Mouse (Mus musculus): ENCODE measurements around the gene Rrp9. TPM values are rescaled to one million over a fixed set of nuclear protein-coding genes. Genes with fewer than 3 reads are reported as not detected.

Gene Rrp9
- total RNA-seq, 2 experiments from 2014 or later = 18.9 to 50.1 TPM

GRCm38 (mm10) chr9:106512729-106513450, 37.1 kb downstream of the Rrp9 start:
- ATAC-seq (replicated peaks; ENCODE audit: poor library complexity) = no peak

DNA sequence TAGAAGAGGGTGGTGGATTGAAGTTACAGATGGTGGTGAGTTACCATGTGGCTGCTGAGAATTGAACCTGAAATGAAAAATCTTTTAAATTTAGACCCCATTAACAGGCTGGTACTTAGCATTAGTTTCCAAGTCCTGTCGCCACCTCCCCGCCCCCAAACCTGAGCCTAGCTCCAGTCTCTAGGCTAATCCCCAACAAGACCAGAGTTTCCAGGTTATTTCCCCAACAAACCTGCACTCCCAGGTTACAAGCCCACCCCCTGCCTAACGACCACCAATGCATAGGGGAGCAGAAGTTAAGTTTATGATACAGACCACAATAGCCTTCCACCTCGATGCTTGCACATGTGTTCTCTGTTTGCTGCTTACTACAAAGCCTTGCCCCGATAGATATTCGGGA, 37.8 kb downstream of the Rrp9 start:
- ATAC-seq (replicated peaks; ENCODE audit: poor library complexity) = no peak

- no peak for ATAC-seq (replicated peaks; ENCODE audit: poor library complexity)
Measured at GRCm38 (mm10) chr9:106514273-106514672, 38.5 kb downstream of the Rrp9 start, which contains the start of gene Iqcf5. Iqcf5 (plus strand) TSS chr9:106514573.

DNA sequence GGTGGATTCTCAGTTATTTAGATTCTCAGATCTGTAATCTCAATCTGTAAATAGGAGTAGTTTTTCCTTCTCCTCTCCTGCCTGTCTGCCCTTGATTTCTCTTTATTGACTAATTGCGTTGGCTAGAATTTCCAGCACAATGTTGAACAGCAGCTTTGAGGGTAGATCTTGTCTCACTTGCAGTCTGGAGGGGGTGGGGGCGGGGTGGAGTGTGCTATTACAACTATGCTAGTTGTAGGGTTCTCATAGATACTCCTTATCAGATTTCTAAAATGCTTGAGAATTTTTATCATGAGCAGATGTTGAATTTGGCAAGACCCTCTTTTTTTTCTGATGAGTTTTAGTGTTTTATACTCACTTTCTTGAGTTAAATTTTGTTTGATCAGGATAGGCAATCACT, 43.7 kb downstream of the Rrp9 start:
- no peak for ATAC-seq (replicated peaks; ENCODE audit: poor library complexity)

- no peak for ATAC-seq (replicated peaks; ENCODE audit: poor library complexity)
Measured at GRCm38 (mm10) chr9:106519909-106520308, 44.1 kb downstream of the Rrp9 start.

GRCm38 (mm10) chr9:106531833-106532232, 56.1 kb downstream of the Rrp9 start:
- peak; percentile 99 for ATAC-seq (replicated peaks; ENCODE audit: poor library complexity)

- ATAC-seq (replicated peaks; ENCODE audit: poor library complexity) = no peak
Measured at GRCm38 (mm10) chr9:106534296-106534695, 58.5 kb downstream of the Rrp9 start.

GRCm38 (mm10) chr9:106534975-106535374, 59.2 kb downstream of the Rrp9 start:
- no peak for ATAC-seq (replicated peaks; ENCODE audit: poor library complexity)

Other genes with a start within 250 kb of the Rrp9 start
- gene Alas1, start 227.3 kb upstream of the Rrp9 start, total RNA-seq (2015) = 559 and 576 TPM in 2 replicates
- gene Alas1, start 227.3 kb upstream of the Rrp9 start, total RNA-seq (2017) = 961 and 988 TPM in 2 replicates
- gene Poc1a, start 194.9 kb upstream of the Rrp9 start, total RNA-seq (2015) = 38.9 and 50.1 TPM in 2 replicates
- 33.2 and 43.8 TPM in 2 replicates for gene Poc1a, start 194.9 kb upstream of the Rrp9 start, total RNA-seq (2017)
- 31.6 and 41.9 TPM in 2 replicates for gene Dusp7, start 107.3 kb upstream of the Rrp9 start, total RNA-seq (2015)
- gene Dusp7, start 107.3 kb upstream of the Rrp9 start, total RNA-seq (2017) = 10.8 and 15.0 TPM in 2 replicates
- gene Rpl29, start 46.5 kb upstream of the Rrp9 start, total RNA-seq (2015) = 3,403 and 3,618 TPM in 2 replicates
- gene Rpl29, start 46.5 kb upstream of the Rrp9 start, total RNA-seq (2017) = 1,606 and 1,752 TPM in 2 replicates
- 13.7 TPM in 2 replicates for gene Acy1, start 37.6 kb upstream of the Rrp9 start, total RNA-seq (2015)
- gene Acy1, start 37.6 kb upstream of the Rrp9 start, total RNA-seq (2017) = 27.2 and 31.3 TPM in 2 replicates
- gene Abhd14b, start 28.5 kb upstream of the Rrp9 start, total RNA-seq (2015) = 15.8 and 19.1 TPM in 2 replicates
- 8.4 and 11.7 TPM in 2 replicates for gene Abhd14b, start 28.5 kb upstream of the Rrp9 start, total RNA-seq (2017)
- 21.3 and 23.4 TPM in 2 replicates for gene Abhd14a, start 28.3 kb upstream of the Rrp9 start, total RNA-seq (2015)
- gene Abhd14a, start 28.3 kb upstream of the Rrp9 start, total RNA-seq (2017) = 27.3 and 30.2 TPM in 2 replicates
- gene Pcbp4, start 22.7 kb upstream of the Rrp9 start, total RNA-seq (2015) = 0.91 and 1.7 TPM in 2 replicates
- 0.96 and 2.7 TPM in 2 replicates for gene Pcbp4, start 22.7 kb upstream of the Rrp9 start, total RNA-seq (2017)
- gene Gpr62, start 10.0 kb upstream of the Rrp9 start, total RNA-seq (2015) = not detected in 2 replicates
- gene Gpr62, start 10.0 kb upstream of the Rrp9 start, total RNA-seq (2017) = not detected in 2 replicates
- 5.9 and 7.0 TPM in 2 replicates for gene Parp3, start 986 bp downstream of the Rrp9 start, total RNA-seq (2015)
- gene Parp3, start 986 bp downstream of the Rrp9 start, total RNA-seq (2017) = 8.0 and 12.1 TPM in 2 replicates
- not detected in 2 replicates for gene Iqcf1, start 24.0 kb downstream of the Rrp9 start, total RNA-seq (2015)
- gene Iqcf1, start 24.0 kb downstream of the Rrp9 start, total RNA-seq (2017) = not detected in 2 replicates
- not detected in 2 replicates for gene Iqcf5, start 38.6 kb downstream of the Rrp9 start, total RNA-seq (2015)
- not detected in 2 replicates for gene Iqcf5, start 38.6 kb downstream of the Rrp9 start, total RNA-seq (2017)
- gene Iqcf3, start 85.7 kb downstream of the Rrp9 start, total RNA-seq (2015) = not detected in 2 replicates
- not detected in 2 replicates for gene Iqcf3, start 85.7 kb downstream of the Rrp9 start, total RNA-seq (2017)
- not detected in 2 replicates for gene Iqcf4, start 95.0 kb downstream of the Rrp9 start, total RNA-seq (2015)
- not detected in 2 replicates for gene Iqcf4, start 95.0 kb downstream of the Rrp9 start, total RNA-seq (2017)
- not detected in 2 replicates for gene Iqcf6, start 150.6 kb downstream of the Rrp9 start, total RNA-seq (2015)
- not detected in 2 replicates for gene Iqcf6, start 150.6 kb downstream of the Rrp9 start, total RNA-seq (2017)
- gene Grm2, start 180.1 kb downstream of the Rrp9 start, total RNA-seq (2015) = not detected in 2 replicates
- not detected in 2 replicates for gene Grm2, start 180.1 kb downstream of the Rrp9 start, total RNA-seq (2017)
- 12.1 and 14.8 TPM in 2 replicates for gene Tex264, start 210.0 kb downstream of the Rrp9 start, total RNA-seq (2015)
- 19.6 and 21.9 TPM in 2 replicates for gene Tex264, start 210.0 kb downstream of the Rrp9 start, total RNA-seq (2017)